Mouse (Mus musculus) megakaryocyte-erythroid progenitor cell, adult 5 weeks (primary cell): ENCODE results near the gene Gm4788. TPM values are rescaled to one million over a fixed set of nuclear protein-coding genes. Genes with fewer than 3 reads are reported as not detected.

Experiments
- polyA plus RNA-seq: library from polyadenylated mRNA; stranded (reverse); fragments of >175 nt; gene quantifications from 2 replicates; pipeline ENCODE4 v1.2.3, GENCODE M21; 2012

Gene Gm4788
- polyA plus RNA-seq = not detected in 2 replicates

GRCm38 (mm10) chr1:139781143-139781542, at the start of gene Gm4788:
Gm4788 (minus strand) TSS chr1:139781243.

Other genes starting within 250 kb of the Gm4788 start
- not detected in 2 replicates for gene Cfhr1, start 221.0 kb downstream of the Gm4788 start, polyA plus RNA-seq
- gene Cfhr2, start 77.5 kb upstream of the Gm4788 start, polyA plus RNA-seq = not detected in 2 replicates